Mouse (Mus musculus): ENCODE results near the gene Zfp579. TPM values are rescaled to one million over a fixed set of nuclear protein-coding genes. Genes with fewer than 3 reads are reported as not detected.

The Zfp579 gene
- polyA plus RNA-seq (2015; fragmentation: Nextera tagmentation; extraction: Ambion mirVana): 6.4 and 9.8 TPM in 2 replicates

DNA sequence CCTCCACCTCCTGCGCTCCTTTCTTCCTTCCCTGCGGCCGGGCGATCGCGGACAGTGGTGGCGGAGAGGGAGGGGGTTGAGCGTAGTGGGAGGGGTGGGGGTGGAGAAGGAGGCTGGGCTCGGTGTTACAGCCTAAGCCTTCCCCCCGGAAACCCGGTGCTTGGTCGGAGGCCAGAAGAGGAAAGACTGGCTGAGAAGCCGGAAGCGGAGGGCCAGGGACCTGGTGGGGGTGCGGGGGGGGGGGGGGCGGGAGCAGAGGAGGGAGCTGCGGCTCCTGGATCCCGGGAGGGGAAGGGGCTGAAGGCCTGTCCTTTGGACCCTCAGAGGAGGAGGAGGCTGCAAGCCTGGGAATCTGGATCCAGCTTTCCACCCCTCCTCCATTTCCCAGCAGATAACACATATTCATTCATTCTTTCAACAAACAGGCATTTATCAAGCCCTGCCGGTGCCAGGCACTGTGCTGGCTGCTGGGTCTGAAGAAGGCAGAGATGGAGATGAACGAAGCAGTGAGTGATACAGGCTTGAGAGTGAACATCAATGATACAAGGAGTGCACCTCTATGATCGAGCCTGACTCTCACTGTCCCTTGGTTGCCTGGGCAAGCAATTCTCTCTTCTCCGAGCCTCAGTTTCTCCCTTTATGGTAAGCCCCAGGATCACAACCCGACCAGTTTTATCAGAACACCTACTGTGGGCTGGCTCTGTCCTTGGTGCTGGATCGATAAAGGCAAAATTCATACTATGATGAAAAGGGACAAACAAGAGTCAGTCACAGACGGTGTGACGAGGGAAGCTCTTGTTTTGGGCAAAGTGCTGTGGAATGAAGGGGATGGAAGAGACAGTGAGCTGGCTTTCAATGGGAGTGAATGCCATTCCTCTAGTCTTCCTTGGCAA is at the start of gene Zfp579:
Gene Zfp579, minus strand, starts transcription at position 156 of the 893 bp plus-strand sequence.

DNA sequence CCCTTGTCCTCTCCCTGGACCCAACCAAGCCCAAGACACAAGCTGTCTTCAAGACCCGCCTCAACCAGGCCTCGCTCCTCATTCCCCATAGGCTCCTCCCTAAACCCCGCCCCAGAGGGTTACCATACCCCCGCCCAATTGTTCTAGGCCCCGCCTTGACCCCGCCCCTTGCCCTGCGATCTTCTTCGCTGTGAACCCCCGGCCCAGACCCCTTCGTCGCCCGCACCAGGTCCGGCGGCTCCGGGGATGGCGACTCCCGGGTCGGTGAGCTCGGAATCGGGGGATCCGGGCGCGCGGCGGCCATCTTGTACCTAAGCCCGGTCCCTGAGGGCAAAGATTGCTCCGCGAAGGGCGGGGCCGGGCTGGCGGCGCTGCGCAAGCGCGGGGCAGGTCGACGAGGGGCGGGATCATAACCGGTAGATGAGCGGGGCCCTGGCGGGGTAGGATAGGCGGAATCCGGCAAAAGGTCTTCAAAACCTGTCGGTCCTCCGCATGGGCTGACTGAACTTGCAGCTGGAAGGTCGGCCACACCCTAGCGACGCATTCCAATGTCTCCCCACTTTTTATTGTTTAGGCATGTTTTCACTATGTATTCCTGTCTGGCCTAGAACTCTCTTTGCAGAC is 42.3 kb upstream of the Zfp579 start, which contains the start of gene Zfp784:
Gene Zfp784, minus strand, starts transcription at position 338 of the 624 bp plus-strand sequence.

GRCm38 (mm10) chr7:5033818-5034217 is 37.9 kb upstream of the Zfp579 start, which contains the start of gene 4632433K11Rik:
Gene 4632433K11Rik (plus strand): TSS chr7:5034118.

DNA sequence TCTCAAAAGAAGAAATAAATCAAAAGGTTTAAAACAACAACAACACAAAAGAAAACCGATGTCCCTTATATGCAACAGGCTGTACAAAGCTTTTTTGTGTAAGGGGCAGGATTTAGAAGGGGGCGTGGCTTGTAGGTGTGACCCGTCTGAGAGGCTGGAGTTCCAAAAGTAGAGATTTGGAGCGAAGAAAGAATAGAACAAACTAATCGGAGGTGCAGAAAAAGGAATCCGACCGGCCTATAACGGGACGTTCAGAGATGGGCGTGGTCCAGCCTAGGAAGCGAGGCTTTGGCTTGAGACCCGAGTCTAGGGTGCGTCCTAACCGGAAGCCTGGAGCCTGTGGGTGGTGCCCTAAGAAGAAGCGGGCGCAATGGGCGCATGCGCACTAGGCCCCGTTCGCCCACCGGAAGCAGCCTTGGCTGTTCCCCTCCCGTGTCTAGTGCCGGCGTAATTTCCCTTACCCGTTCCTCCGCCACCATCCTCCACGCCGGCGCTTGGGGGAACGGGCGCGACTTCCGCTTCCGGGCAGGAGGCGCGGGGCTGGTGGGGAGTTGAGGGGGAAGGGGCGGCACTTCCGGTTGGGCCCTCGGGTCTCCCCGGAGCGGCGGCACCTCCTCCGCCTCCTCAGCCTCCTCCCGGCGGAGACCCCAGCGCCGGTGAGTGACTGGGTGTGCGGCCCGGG is 24.2 kb upstream of the Zfp579 start, which contains the start of the genes Zfp865 and Ccdc106:
Gene Zfp865, plus strand, starts transcription at position 377 of the 682 bp plus-strand sequence.
Gene Ccdc106, plus strand, starts transcription at position 554 of the 682 bp plus-strand sequence.

GRCm38 (mm10) chr7:5015118-5016001 is 19.4 kb upstream of the Zfp579 start, which contains the start of gene Gm44973:
Gene Gm44973 (plus strand): TSS chr7:5015496.

GRCm38 (mm10) chr7:5014251-5015117 is 18.5 kb upstream of the Zfp579 start, which contains the start of the genes Zfp524 and Fiz1:
Gene Zfp524 (plus strand): TSS chr7:5014415.
Gene Fiz1 (minus strand): TSS chr7:5014697.

DNA sequence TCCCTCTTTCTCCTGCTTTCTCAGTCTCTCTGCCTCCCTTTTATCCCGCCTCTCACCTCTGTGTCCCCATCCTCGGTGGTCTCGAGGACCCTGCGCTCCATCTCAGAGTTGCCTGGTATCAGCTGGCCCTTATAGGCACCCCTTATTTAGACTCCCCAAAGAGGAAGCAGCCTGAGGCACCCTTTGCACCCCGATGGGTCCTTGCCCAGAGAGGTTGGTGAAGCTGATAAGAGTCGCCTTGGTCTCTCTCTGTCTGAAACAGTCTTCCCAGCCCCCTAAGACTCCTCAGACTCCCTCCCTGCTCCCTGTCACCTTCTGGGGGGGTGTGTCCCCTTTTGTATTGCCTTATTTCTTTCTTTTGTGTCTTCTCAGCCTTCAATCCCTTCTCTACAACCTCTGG is 24.9 kb downstream of the Zfp579 start, which contains the start of gene Sbk3:
Gene Sbk3, minus strand, starts transcription at position 101 of the 400 bp plus-strand sequence.

GRCm38 (mm10) chr7:4964272-4964671 is 31.7 kb downstream of the Zfp579 start, which contains the start of gene Sbk2:
Gene Sbk2 (minus strand): TSS chr7:4964406.

Other genes with a start within 250 kb of the Zfp579 start
- 157 and 188 TPM in 2 replicates for gene Cox6b2, start 243.1 kb downstream of the Zfp579 start, polyA plus RNA-seq (2015; fragmentation: Nextera tagmentation; extraction: Ambion mirVana)
- gene Fam71e2, start 224.9 kb downstream of the Zfp579 start, polyA plus RNA-seq (2015; fragmentation: Nextera tagmentation; extraction: Ambion mirVana): not detected in 2 replicates
- gene Il11, start 213.3 kb downstream of the Zfp579 start, polyA plus RNA-seq (2015; fragmentation: Nextera tagmentation; extraction: Ambion mirVana): 0.12 and 0.15 TPM in 2 replicates
- not detected in 2 replicates for gene Tmem190, start 213.2 kb downstream of the Zfp579 start, polyA plus RNA-seq (2015; fragmentation: Nextera tagmentation; extraction: Ambion mirVana)
- 22.1 and 25.2 TPM in 2 replicates for gene Tmem238, start 206.5 kb downstream of the Zfp579 start, polyA plus RNA-seq (2015; fragmentation: Nextera tagmentation; extraction: Ambion mirVana)
- 423 and 433 TPM in 2 replicates for gene Rpl28, start 203.3 kb downstream of the Zfp579 start, polyA plus RNA-seq (2015; fragmentation: Nextera tagmentation; extraction: Ambion mirVana)
- gene Ube2s, start 183.6 kb downstream of the Zfp579 start, polyA plus RNA-seq (2015; fragmentation: Nextera tagmentation; extraction: Ambion mirVana): 251 and 289 TPM in 2 replicates
- 0.04 TPM in 1 of 2 replicates, not detected in the other for gene Shisa7, start 151.5 kb downstream of the Zfp579 start, polyA plus RNA-seq (2015; fragmentation: Nextera tagmentation; extraction: Ambion mirVana)
- gene Isoc2b, start 125.9 kb downstream of the Zfp579 start, polyA plus RNA-seq (2015; fragmentation: Nextera tagmentation; extraction: Ambion mirVana): 3.9 and 4.3 TPM in 2 replicates
- gene Isoc2a, start 119.0 kb downstream of the Zfp579 start, polyA plus RNA-seq (2015; fragmentation: Nextera tagmentation; extraction: Ambion mirVana): 0.66 and 0.74 TPM in 2 replicates
- not detected in 2 replicates for gene Gm36210, start 89.6 kb downstream of the Zfp579 start, polyA plus RNA-seq (2015; fragmentation: Nextera tagmentation; extraction: Ambion mirVana)
- gene Zfp628, start 80.9 kb downstream of the Zfp579 start, polyA plus RNA-seq (2015; fragmentation: Nextera tagmentation; extraction: Ambion mirVana): 2.2 and 2.6 TPM in 2 replicates
- 0.62 and 0.71 TPM in 2 replicates for gene Nat14, start 74.1 kb downstream of the Zfp579 start, polyA plus RNA-seq (2015; fragmentation: Nextera tagmentation; extraction: Ambion mirVana)
- 0.30 and 0.31 TPM in 2 replicates for gene Ssc5d, start 70.4 kb downstream of the Zfp579 start, polyA plus RNA-seq (2015; fragmentation: Nextera tagmentation; extraction: Ambion mirVana)
- not detected in 2 replicates for gene Sbk2, start 31.8 kb downstream of the Zfp579 start, polyA plus RNA-seq (2015; fragmentation: Nextera tagmentation; extraction: Ambion mirVana)
- gene Sbk3, start 25.0 kb downstream of the Zfp579 start, polyA plus RNA-seq (2015; fragmentation: Nextera tagmentation; extraction: Ambion mirVana): not detected in 2 replicates
- gene Zfp524, start 18.3 kb upstream of the Zfp579 start, polyA plus RNA-seq (2015; fragmentation: Nextera tagmentation; extraction: Ambion mirVana): 10.6 and 10.8 TPM in 2 replicates
- 14.5 and 16.2 TPM in 2 replicates for gene Fiz1, start 18.5 kb upstream of the Zfp579 start, polyA plus RNA-seq (2015; fragmentation: Nextera tagmentation; extraction: Ambion mirVana)
- gene Gm44973, start 19.3 kb upstream of the Zfp579 start, polyA plus RNA-seq (2015; fragmentation: Nextera tagmentation; extraction: Ambion mirVana): 3.6 and 5.3 TPM in 2 replicates
- gene Zfp865, start 24.2 kb upstream of the Zfp579 start, polyA plus RNA-seq (2015; fragmentation: Nextera tagmentation; extraction: Ambion mirVana): 2.8 and 4.2 TPM in 2 replicates
- gene Ccdc106, start 24.4 kb upstream of the Zfp579 start, polyA plus RNA-seq (2015; fragmentation: Nextera tagmentation; extraction: Ambion mirVana): 0.67 and 0.95 TPM in 2 replicates
- not detected in 2 replicates for gene 4632433K11Rik, start 38.0 kb upstream of the Zfp579 start, polyA plus RNA-seq (2015; fragmentation: Nextera tagmentation; extraction: Ambion mirVana)
- 1.7 and 2.3 TPM in 2 replicates for gene Zfp784, start 42.3 kb upstream of the Zfp579 start, polyA plus RNA-seq (2015; fragmentation: Nextera tagmentation; extraction: Ambion mirVana)
- 6.8 and 10.0 TPM in 2 replicates for gene Zfp580, start 55.4 kb upstream of the Zfp579 start, polyA plus RNA-seq (2015; fragmentation: Nextera tagmentation; extraction: Ambion mirVana)
- 82.2 and 85.4 TPM in 2 replicates for gene U2af2, start 66.0 kb upstream of the Zfp579 start, polyA plus RNA-seq (2015; fragmentation: Nextera tagmentation; extraction: Ambion mirVana)
- gene Epn1, start 84.1 kb upstream of the Zfp579 start, polyA plus RNA-seq (2015; fragmentation: Nextera tagmentation; extraction: Ambion mirVana): 68.8 and 71.1 TPM in 2 replicates
- gene Rfpl4, start 120.8 kb upstream of the Zfp579 start, polyA plus RNA-seq (2015; fragmentation: Nextera tagmentation; extraction: Ambion mirVana): not detected in 2 replicates
- gene Rasl2-9, start 129.8 kb upstream of the Zfp579 start, polyA plus RNA-seq (2015; fragmentation: Nextera tagmentation; extraction: Ambion mirVana): 0.53 and 0.63 TPM in 2 replicates
- gene Vmn1r55, start 153.5 kb upstream of the Zfp579 start, polyA plus RNA-seq (2015; fragmentation: Nextera tagmentation; extraction: Ambion mirVana): not detected in 2 replicates
- not detected in 2 replicates for gene Vmn1r56, start 200.6 kb upstream of the Zfp579 start, polyA plus RNA-seq (2015; fragmentation: Nextera tagmentation; extraction: Ambion mirVana)
- not detected in 2 replicates for gene Vmn1r57, start 222.3 kb upstream of the Zfp579 start, polyA plus RNA-seq (2015; fragmentation: Nextera tagmentation; extraction: Ambion mirVana)

Data from spleen, postnatal 0 days (tissue).